Mouse (Mus musculus) c-Kit-positive CD71-negative TER-119-negative erythroid progenitor cells, embryonic 14.5 days (primary cell): ENCODE measurements around the gene Zscan18.
A peak's percentile ranks its signal among the peaks of the same experiment; 100 is the strongest.
"Not testable (repeated sequence)": the region's sequence is repeated elsewhere in the genome, so short reads cannot be mapped to it uniquely, and the experiment has no call there.

Experiments used
- DNase-seq: peaks from one replicate; pipeline ENCODE4 v3.0.0-alpha.2; 2013; ENCODE audit warnings: low read depth

The Zscan18 gene

GRCm38 (mm10) chr7:12802866-12803726 lies at the start of gene Zscan18:
Zscan18 (minus strand) TSS chr7:12803635.
- DNase-seq, result peak; percentile 55

GRCm38 (mm10) chr7:12835779-12836178 lies 32.3 kb upstream of the Zscan18 start:
- no peak for DNase-seq

GRCm38 (mm10) chr7:12835193-12835671 lies 31.8 kb upstream of the Zscan18 start:
- no peak for DNase-seq

- peak; percentile 72 for DNase-seq
Measured at GRCm38 (mm10) chr7:12834162-12835120, 31.0 kb upstream of the Zscan18 start, which contains the start of gene Zfp110. Zfp110 (plus strand) TSS chr7:12834761.

GRCm38 (mm10) chr7:12818521-12819295 lies 15.3 kb upstream of the Zscan18 start, which contains the start of gene Zfp329:
Zfp329 (minus strand) TSS chr7:12818858.
- DNase-seq, result peak; percentile 84

- DNase-seq, result no peak
Measured at GRCm38 (mm10) chr7:12815566-12815965, 12.1 kb upstream of the Zscan18 start.

- DNase-seq, result no peak
Measured at GRCm38 (mm10) chr7:12803727-12804071, 264 bp upstream of the Zscan18 start.

GRCm38 (mm10) chr7:12799554-12799953 lies 3.9 kb downstream of the Zscan18 start:
- no peak for DNase-seq

- no peak for DNase-seq
Measured at GRCm38 (mm10) chr7:12797971-12798370, 5.5 kb downstream of the Zscan18 start.

- not testable (repeated sequence) for DNase-seq
Measured at GRCm38 (mm10) chr7:12792624-12793023, 10.8 kb downstream of the Zscan18 start.

GRCm38 (mm10) chr7:12788025-12788424 lies 15.4 kb downstream of the Zscan18 start:
- no peak for DNase-seq

GRCm38 (mm10) chr7:12787333-12787732 lies 16.1 kb downstream of the Zscan18 start:
- no peak for DNase-seq

- DNase-seq, result peak; percentile 70
Measured at GRCm38 (mm10) chr7:12780151-12780830, 23.1 kb downstream of the Zscan18 start.

- DNase-seq, result no peak
Measured at GRCm38 (mm10) chr7:12779782-12780150, 23.7 kb downstream of the Zscan18 start.

- no peak for DNase-seq
Measured at GRCm38 (mm10) chr7:12779141-12779540, 24.3 kb downstream of the Zscan18 start.

GRCm38 (mm10) chr7:12774606-12775005 lies 28.8 kb downstream of the Zscan18 start:
- no peak for DNase-seq

- no peak for DNase-seq
Measured at GRCm38 (mm10) chr7:12774111-12774510, 29.3 kb downstream of the Zscan18 start.

GRCm38 (mm10) chr7:12749431-12750198 lies 53.8 kb downstream of the Zscan18 start:
- DNase-seq, result no peak

- DNase-seq, result no peak
Measured at GRCm38 (mm10) chr7:12734904-12735303, 68.5 kb downstream of the Zscan18 start, which contains the start of gene Vmn2r56. Vmn2r56 (minus strand) TSS chr7:12735004.
